Mouse (Mus musculus) spleen, adult 2 months (tissue): ENCODE data around the gene Ifi206.

Source experiments
- CTCF ChIP-seq: fragments of 200-500 bp; IDR thresholded peaks from 2 replicates; pipeline ENCODE4 v1.5.1; 2011; ENCODE audit warnings: mild to moderate bottlenecking, inconsistent platforms; ENCODE audit not compliant: insufficient read depth, insufficient read length, insufficient replicate concordance; ENCODE audit errors: extremely low read depth
- POLR2A ChIP-seq: fragments of 200-500 bp; IDR thresholded peaks from 2 replicates; pipeline ENCODE4 v1.6.1; 2011; ENCODE audit warnings: low read depth, low read length, inconsistent platforms

GRCm38 (mm10) chr1:173440681-173441080 is 50.2 kb downstream of the Ifi206 start:
- TF ChIP-seq CTCF, result no peak
- no peak for TF ChIP-seq POLR2A
